14 mouse cellular contexts compared by ENCODE assay signal in genomic region chr5:133815462-133815861, GRCm38 (mm10).
DNase-seq lines count a peak whose midpoint lies in the region; ATAC-seq and TF ChIP-seq lines count a peak whose summit lies in the region.
"Had no signal": no experiment of that assay in that cellular context is flagged by ENCODE, and none has a peak within 500 bp of the region (broad histone marks: within the 10 kb centered on the region; RNA-seq: fewer than 3 reads in every experiment).

No protein-coding gene starts in this region.

- no peaks in the 10 kb centered on the region for H3K27me3 ChIP-seq in forebrain, embryonic 16.5 days (replicated peaks; ENCODE audit: control insufficient read depth, insufficient read depth, low read length)
- H3K27me3 ChIP-seq in forebrain, embryonic 10.5 days (ENCODE audit: poor library complexity, severe bottlenecking), result no peaks in the 10 kb centered on the region
- H3K27me3 ChIP-seq: limb, embryonic 12.5 days had no signal

- no peak overlapping the region for H3K4me2 ChIP-seq in forebrain, embryonic 16.5 days (ENCODE audit: low read length)
- H3K4me2 ChIP-seq: hindbrain, embryonic 15.5 days; limb, embryonic 12.5 days had no signal

- TF ChIP-seq POLR2A in brain, embryonic 14.5 days (IDR thresholded peaks at IDR 0.05; ENCODE audit: borderline replicate concordance, extremely low read depth, insufficient read depth, insufficient read length, poor library complexity, severe bottlenecking), result no peak

- peaks cover 13% of the 10 kb centered on the region for H3K4me1 ChIP-seq in forebrain, embryonic 16.5 days (replicated peaks; ENCODE audit: control insufficient read depth, insufficient read depth, low read length)
- H3K4me1 ChIP-seq in forebrain, embryonic 10.5 days, result peaks cover 21% of the 10 kb centered on the region

- no peak overlapping the region for H3K9ac ChIP-seq in forebrain, embryonic 16.5 days (replicated peaks; ENCODE audit: low read depth, low read length)
- H3K9ac ChIP-seq: hindbrain, embryonic 15.5 days; limb, embryonic 12.5 days had no signal

- peak; percentile 13; the same call in 1 of the 2 replicates for TF ChIP-seq CTCF in brain, embryonic 14.5 days (IDR thresholded peaks at IDR 0.05; ENCODE audit: borderline replicate concordance, extremely low read depth, insufficient read depth, insufficient read length)

- 96% methylated on average over 5 of the region's 5 CpGs for WGBS in forebrain, embryonic 16.5 days
- 93% methylated on average over 5 of the region's 5 CpGs for WGBS in forebrain, embryonic 10.5 days

- ATAC-seq in forebrain, embryonic 16.5 days, result no peak
- no peak for ATAC-seq in CD4-positive, CD25-positive, alpha-beta regulatory T cell, adult 4 months
- ATAC-seq: activated CD4-positive, CD25-positive, alpha-beta regulatory T cell, adult 4 months had no signal

- DNase-seq in forebrain, embryonic 10.5 days (ENCODE audit: extremely low spot score, low spot score), result no peak
- peak; percentile 8 for DNase-seq in kidney, postnatal 10 days
- DNase-seq in kidney, adult 11 months, result no peak
- peak; percentile 74 for DNase-seq in ES-CJ7 (ENCODE audit: low read depth, low spot score)
- peak; percentile 36 for DNase-seq in brain, embryonic 14.5 days (ENCODE audit: low read depth)
- DNase-seq in frontal cortex, postnatal 25 days (ENCODE audit: low spot score in 2 of 2), result no peak
- DNase-seq: cerebellum, adult 9-10 months; lung, adult 2 months; thymus, postnatal 36 days had no signal

- no peaks in the 10 kb centered on the region for H3K9me3 ChIP-seq in forebrain, embryonic 16.5 days (ENCODE audit: control insufficient read depth, low read length)
- H3K9me3 ChIP-seq in forebrain, embryonic 10.5 days, result no peaks in the 10 kb centered on the region
- H3K9me3 ChIP-seq: hindbrain, embryonic 15.5 days; limb, embryonic 12.5 days had no signal

- H3K27ac ChIP-seq in forebrain, embryonic 16.5 days (ENCODE audit: low read length), result peak overlapping the region; percentile 34; the same call in 1 of the 2 replicates
- no peak overlapping the region for H3K27ac ChIP-seq in forebrain, embryonic 10.5 days
- H3K27ac ChIP-seq: hindbrain, embryonic 15.5 days; limb, embryonic 12.5 days had no signal

- H3K36me3 ChIP-seq in forebrain, embryonic 16.5 days (ENCODE audit: control insufficient read depth, insufficient read depth), result no peaks in the 10 kb centered on the region
- no peaks in the 10 kb centered on the region for H3K36me3 ChIP-seq in forebrain, embryonic 10.5 days (replicated peaks)
- H3K36me3 ChIP-seq: hindbrain, embryonic 15.5 days; limb, embryonic 12.5 days had no signal

- no peak overlapping the region for H3K4me3 ChIP-seq in forebrain, embryonic 16.5 days (replicated peaks; ENCODE audit: low read length)
- no peak overlapping the region for H3K4me3 ChIP-seq in forebrain, embryonic 10.5 days
- H3K4me3 ChIP-seq: hindbrain, embryonic 15.5 days; limb, embryonic 12.5 days had no signal

Comparison
In these comparisons a context has a peak if more than half of its experiments do, and no peak if none do; other contexts are left out.
1. DNase-seq: peak in kidney, postnatal 10 days (single experiment), ES-CJ7 (single experiment) and brain, embryonic 14.5 days (single experiment); none in forebrain, embryonic 10.5 days (single experiment), kidney, adult 11 months (single experiment) and frontal cortex, postnatal 25 days (0 of 2).